Mouse (Mus musculus): ENCODE measurements around the gene Faim2.

GRCm38 (mm10) chr15:99471677-99472063 is 56.3 kb downstream of the Faim2 start:
- TF ChIP-seq USF1 (IDR thresholded peaks at IDR 0.05; ENCODE audit: low read depth, low read length) (no peak), ZNF384 (IDR thresholded peaks at IDR 0.05; ENCODE audit: low read depth, low read length) (no peak), CTCF (conservative IDR thresholded peaks at IDR 0.05 in 1 of 2, IDR thresholded peaks at IDR 0.05 in 1 of 2; ENCODE audit: low read depth in 2 of 2, low read length in 2 of 2) (no peak)

All from CH12.LX (cell line).